Mouse (Mus musculus) CD4-positive, CD25-positive, alpha-beta regulatory T cell, adult 2 months (primary cell): ENCODE data around the gene Ifna1.
"Not testable (repeated sequence)": the region's sequence is repeated elsewhere in the genome, so short reads cannot be mapped to it uniquely, and the experiment has no call there.

Source experiments
- DNase-seq: peaks from one replicate; pipeline ENCODE4 v3.0.0-alpha.2; 2012; ENCODE audit warnings: low read depth, low spot score

Ifna1 gene

DNA sequence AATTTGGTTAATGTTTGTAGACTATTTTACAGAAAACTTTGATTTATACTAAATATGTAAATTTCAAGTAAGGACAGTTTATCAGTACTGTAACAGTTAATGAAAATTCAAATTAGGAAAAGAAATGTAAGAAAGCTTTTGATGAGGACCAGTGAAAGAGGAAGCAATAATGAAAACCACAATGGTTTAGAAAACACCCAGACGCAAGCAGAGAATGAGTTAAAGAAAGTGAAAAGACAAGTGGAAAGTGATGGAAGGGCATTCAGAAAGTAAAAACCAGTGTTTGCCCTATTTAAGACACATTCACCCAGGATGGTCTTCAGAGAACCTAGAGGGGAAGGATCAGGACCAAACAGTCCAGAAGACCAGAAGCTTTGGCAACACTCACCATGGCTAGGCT, at the start of gene Ifna1:
Ifna1 (plus strand) TSS at position 390 of the 400 bp plus-strand sequence.
- DNase-seq, result no peak

GRCm38 (mm10) chr4:88802954-88803353, 46.9 kb upstream of the Ifna1 start, which contains the start of gene Gm13287:
TSS of gene Gm13287 (plus strand) at chr4:88803254.
- DNase-seq, result not testable (repeated sequence)

- DNase-seq, result not testable (repeated sequence)
Observed at GRCm38 (mm10) chr4:88805231-88805630, 44.7 kb upstream of the Ifna1 start, which contains the start of gene Gm13288. TSS of gene Gm13288 (plus strand) at chr4:88805531.

- not testable (repeated sequence) for DNase-seq
Observed at GRCm38 (mm10) chr4:88805761-88806160, 44.1 kb upstream of the Ifna1 start.

DNA sequence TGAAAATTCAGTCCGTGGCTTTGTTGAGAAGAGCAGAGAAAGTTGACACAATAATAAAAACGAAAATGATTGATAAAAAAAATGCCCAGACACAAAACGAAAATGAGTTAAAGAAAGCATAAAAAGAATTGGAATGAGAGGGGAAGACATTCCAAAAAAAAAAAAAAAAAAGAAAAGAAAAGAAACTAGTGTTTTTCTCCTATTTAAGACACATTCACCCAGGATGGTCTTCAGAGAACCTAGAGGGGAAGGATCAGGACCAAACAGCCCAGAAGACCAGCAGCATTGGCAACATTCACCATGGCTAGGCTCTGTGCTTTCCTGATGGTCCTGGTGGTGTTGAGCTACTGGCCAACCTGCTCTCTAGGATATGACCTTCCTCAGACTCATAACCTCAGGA, 34.0 kb upstream of the Ifna1 start, which contains the start of gene Ifna7:
Ifna7 (plus strand) TSS at position 301 of the 400 bp plus-strand sequence.
- no peak for DNase-seq

GRCm38 (mm10) chr4:88819659-88820058, 30.2 kb upstream of the Ifna1 start, which contains the start of gene Ifna11:
TSS of gene Ifna11 (plus strand) at chr4:88819959.
- no peak for DNase-seq

- peak; percentile 64 for DNase-seq
Observed at GRCm38 (mm10) chr4:88822995-88823394, 26.9 kb upstream of the Ifna1 start.

DNA sequence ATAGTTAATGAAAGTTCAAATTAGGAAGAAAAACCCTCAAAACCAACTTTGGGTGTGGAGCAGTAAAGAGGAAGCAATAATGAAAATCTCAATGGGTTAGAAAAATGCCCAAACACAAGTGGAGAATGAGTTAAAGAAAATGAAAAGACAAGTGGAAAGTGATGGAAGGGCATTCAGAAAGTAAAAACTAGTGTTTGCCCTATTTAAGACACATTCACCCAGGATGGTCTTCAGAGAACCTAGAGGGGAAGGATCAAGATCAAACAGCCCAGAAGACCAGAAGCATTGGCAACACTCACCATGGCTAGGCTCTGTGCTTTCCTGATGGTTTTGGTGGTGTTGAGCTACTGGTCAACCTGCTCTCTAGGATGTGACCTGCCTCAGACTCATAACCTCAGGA, 22.8 kb upstream of the Ifna1 start, which contains the start of gene Ifna6:
Ifna6 (plus strand) TSS at position 301 of the 400 bp plus-strand sequence.
- not testable (repeated sequence) for DNase-seq

DNA sequence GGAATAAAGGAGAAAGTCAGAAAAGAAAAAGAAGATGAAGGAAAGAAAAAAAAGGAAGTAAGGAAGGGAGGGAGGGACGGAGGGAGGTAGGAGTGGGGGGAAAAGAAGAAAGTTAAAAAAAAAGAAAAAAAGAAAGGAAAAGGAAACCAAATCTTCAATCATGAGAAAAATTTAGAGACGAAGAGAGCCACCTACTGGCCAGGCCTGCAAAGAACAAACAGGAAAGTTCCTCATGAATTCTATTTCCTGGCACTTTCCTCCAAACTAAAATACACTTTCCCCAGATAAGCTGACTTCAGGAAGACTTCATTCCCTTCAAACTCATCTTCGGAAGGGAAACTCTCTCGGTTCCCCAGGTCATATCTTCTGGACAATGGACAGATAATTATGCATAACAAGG, 19.4 kb upstream of the Ifna1 start:
- peak; percentile 65 for DNase-seq

DNA sequence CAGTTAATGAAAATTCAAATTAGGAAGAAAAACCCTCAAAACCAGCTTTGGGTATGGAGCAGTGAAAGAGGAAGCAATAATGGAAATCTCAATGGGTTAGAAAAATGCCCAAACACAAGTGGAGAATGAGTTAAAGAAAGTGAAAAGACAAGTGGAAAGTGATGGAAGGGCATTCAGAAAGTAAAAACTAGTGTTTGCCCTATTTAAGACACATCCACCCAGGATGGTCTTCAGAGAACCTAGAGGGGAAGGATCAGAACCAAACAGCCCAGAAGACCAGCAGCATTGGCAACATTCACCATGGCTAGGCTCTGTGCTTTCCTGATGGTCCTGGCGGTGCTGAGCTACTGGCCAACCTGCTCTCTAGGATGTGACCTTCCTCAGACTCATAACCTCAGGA, 14.7 kb upstream of the Ifna1 start, which contains the start of gene Ifna5:
Ifna5 (plus strand) TSS at position 301 of the 400 bp plus-strand sequence.
- DNase-seq, result not testable (repeated sequence)

- peak; percentile 60 for DNase-seq
Observed at GRCm38 (mm10) chr4:88838828-88839227, 11.1 kb upstream of the Ifna1 start.

DNA sequence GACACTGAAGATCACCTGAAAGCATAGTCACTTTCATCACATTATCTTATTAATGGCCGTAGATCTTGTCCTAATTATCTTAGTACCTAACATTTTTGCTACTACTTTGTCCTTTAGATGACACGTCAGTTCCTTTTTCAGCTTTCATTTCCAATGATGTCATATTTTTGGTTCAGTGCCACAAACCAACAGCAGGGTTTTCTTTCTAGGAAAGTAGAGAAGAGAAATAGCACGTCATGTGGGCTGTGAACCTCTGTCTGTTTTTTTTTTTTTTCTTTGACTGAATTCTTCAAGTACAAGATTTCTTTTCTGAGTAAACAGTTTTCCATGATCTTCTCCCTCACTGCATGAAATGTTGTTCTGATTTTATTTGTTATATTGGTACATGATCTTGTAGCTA, 9.8 kb upstream of the Ifna1 start:
- no peak for DNase-seq

GRCm38 (mm10) chr4:88841438-88841911, 8.4 kb upstream of the Ifna1 start, which contains the start of gene Ifna4:
TSS of gene Ifna4 (plus strand) at chr4:88841861.
- DNase-seq, result no peak

- DNase-seq, result peak; percentile 53
Observed at GRCm38 (mm10) chr4:88845334-88845733, 4.6 kb upstream of the Ifna1 start.

DNA sequence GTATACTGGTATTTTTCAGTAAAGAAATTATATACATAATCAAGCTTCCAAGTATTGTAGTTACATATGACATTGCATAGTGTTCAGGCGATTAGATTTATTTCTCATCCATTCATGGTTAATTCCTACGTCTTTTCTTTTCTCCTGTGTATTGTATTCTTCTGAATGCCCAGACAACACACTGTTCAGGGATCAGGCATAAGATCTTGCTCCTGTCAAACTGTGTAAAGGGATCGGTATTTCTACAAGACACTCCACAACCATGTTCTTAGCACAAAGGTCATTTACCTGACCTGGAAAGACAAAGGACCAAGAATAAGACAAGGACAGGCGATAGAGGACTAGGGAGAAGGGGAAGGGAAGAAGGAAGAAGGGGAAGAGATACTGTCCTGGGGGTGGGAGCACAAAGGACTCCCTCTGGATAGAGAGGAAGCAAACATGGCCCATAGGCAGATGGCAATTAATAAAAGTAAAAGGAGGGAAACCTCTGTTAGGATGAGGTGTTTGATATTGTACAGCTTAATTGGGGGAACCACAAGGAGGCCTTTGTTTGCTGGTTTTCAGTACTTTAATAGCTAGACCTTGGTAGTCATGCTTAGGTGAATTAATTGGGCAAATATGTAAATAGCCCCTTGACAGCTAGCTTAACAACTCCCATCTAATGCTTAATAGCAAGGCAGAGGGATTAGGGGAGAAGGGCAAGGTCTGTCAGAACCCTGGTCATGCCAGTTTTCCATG, 1.3 kb downstream of the Ifna1 start:
- no peak for DNase-seq

- DNase-seq, result no peak
Observed at GRCm38 (mm10) chr4:88859214-88859613, 9.3 kb downstream of the Ifna1 start.

DNA sequence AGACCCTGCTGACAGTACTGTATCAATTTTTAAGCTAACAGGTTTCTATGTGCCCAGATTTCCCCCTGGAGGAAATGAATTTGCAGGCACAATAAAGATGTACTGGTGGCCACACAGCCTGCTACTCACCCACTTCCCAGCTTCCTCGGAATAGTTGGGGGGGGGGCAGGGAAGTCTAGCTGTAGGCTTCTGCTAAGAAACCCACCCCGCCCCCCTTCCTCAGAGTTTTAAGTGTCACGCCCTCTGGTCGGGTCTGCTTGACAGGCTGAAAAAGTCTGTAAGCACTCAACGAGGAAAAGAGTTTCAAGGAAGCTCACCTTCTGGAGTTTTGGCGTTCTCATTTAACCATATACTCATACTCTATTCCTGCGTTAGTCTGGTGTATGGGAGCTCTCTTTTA, 13.4 kb downstream of the Ifna1 start:
- no peak for DNase-seq

DNA sequence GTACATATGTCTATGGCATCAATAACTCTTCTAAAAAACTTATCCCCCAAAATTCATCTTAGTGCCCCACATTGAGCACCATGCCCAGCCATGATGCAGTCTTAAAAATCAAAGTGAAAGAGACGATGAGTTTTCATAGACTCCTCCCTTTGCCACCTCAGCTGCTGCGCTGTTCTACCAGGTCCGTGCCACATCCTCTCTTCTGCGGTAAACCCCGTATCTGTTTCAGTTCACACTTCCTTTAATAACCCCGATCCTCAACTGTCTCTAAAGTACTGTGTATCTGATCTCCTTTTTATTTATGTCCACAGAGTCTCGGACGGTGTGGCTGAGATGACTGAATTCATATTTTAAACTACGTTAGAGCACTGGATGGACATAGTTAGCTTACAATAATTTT, 14.7 kb downstream of the Ifna1 start:
- DNase-seq, result peak; percentile 90

DNA sequence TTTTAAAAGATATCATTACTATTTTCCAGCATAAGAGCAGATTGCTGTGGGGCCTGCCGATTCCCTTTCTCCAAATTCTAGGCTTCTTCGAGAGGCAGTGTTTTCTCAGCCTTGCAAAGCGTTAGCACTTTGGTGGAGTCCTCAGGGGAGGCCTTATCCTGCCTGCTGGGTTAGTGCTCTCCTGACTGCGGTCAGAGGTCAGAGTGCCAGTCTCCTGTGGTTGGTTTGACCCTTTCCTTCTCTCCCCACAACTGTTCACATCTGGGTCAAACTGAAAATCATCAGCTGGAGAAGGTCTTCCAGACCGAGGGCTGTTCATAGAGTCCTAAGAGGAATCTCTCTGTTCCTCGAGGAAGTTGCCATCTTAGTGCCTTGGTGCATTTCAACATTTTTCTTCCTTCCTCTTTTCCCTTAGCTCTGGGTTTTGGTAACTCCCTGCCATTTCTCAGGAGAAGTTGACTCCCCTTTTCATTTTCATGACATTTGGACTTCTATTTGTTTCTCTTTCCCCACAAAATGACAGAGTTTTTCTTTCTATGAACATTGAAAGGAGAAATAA, 15.2 kb downstream of the Ifna1 start:
- no peak for DNase-seq

DNA sequence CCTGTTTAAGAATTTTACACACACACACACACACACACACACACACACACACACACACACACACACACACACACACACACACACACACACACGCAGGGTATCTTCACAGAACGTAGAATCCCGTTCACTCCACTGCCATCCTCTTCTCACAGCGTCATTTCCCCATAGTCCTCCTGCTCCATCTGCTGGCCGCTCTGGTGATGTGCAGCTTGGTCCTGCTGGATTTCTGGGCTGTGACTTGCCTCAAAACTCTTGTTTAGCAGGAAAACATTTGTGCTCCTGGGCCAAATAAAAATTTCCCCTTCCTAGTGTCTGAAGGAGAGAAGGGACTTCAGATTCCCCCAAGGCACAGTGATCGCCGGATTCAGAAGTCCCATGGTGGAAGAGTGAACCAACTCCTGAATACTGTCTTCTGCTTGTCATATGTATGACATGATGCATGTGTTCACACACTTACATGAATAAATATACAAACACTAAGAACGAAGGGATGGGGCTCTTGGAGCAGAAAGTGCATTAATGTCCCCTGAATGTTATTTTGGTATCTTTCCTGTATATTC, 17.6 kb downstream of the Ifna1 start:
- DNase-seq, result peak; percentile 92

DNA sequence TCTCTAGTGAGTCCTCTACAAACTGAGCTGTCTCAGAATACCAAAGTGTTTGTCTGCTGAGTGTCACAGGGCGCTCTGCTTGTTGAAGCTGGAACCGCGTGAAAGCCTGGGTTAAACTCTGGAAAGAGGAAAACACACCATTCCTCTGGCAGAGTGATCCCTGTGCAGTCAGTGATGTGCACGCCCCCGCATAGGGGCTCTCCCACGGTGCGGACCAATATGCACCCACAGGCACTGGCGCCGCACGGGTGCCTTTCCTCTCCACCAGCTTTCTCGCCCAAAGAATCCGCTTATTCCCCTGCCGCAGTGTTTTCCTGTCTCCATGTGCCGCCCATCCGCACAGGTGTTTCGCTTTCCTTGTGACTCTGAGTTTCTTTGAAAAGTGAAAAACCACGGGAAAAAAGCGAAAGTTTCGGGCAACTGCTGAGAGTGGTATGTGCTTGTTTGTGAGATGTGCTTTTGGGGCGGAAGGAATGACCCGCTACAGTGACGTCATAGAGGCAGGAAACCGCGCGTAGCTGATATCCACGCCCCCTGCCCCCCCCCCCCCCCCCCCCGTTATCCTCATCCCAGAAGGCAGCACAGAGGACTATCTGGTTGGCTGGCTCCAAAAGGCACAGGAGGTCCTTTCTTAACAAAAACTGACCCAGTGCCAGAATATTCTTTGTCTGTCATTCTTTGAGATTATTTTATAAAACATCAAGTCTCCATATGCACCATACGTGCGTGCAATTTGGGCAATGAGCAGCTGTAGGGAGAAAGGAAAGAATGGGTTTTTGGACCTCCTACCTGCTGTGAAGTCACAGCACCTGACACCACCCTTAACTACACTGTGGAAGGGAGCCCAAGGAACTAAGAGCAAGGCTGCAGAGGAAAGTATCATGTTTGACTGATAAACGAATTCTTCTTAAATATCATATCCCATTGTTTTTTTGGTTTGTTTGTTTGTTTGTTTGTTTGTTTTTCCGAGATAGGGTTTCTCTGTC, 18.3 kb downstream of the Ifna1 start:
- DNase-seq, result peak; percentile 88
